29 mouse cellular contexts compared by ENCODE assay signal in genomic region chr9:44432577-44433185, GRCm38 (mm10). TPM values are rescaled to one million over a fixed set of nuclear protein-coding genes. Genes with fewer than 3 reads are reported as not detected.
"Had no signal": no experiment of that assay in that cellular context is flagged by ENCODE, and none has a peak within 500 bp of the region (broad histone marks: within the 10 kb centered on the region; RNA-seq: fewer than 3 reads in every experiment).

No protein-coding gene starts in this region.

- H3K9ac ChIP-seq: limb, embryonic 13.5 days; liver, embryonic 13.5 days; lung, embryonic 14.5 days; midbrain, embryonic 12.5 days; midbrain, embryonic 15.5 days; neural tube, embryonic 12.5 days; neural tube, embryonic 15.5 days had no signal

- H3K4me1 ChIP-seq: liver, embryonic 13.5 days; midbrain, embryonic 15.5 days; neural tube, embryonic 12.5 days had no signal

- H3K36me3 ChIP-seq: limb, embryonic 10.5 days; limb, embryonic 13.5 days; liver, embryonic 13.5 days; midbrain, embryonic 12.5 days; midbrain, embryonic 15.5 days; neural tube, embryonic 12.5 days; neural tube, embryonic 15.5 days had no signal

- H3K4me3 ChIP-seq: limb, embryonic 10.5 days; limb, embryonic 13.5 days; liver, embryonic 13.5 days; midbrain, embryonic 12.5 days; midbrain, embryonic 15.5 days; neural tube, embryonic 12.5 days; neural tube, embryonic 15.5 days had no signal

- H3K9me3 ChIP-seq: limb, embryonic 10.5 days; limb, embryonic 13.5 days; liver, embryonic 13.5 days; midbrain, embryonic 12.5 days; midbrain, embryonic 15.5 days; neural tube, embryonic 12.5 days; neural tube, embryonic 15.5 days had no signal

- H3K27ac ChIP-seq: limb, embryonic 10.5 days; limb, embryonic 13.5 days; liver, embryonic 13.5 days; midbrain, embryonic 12.5 days; midbrain, embryonic 15.5 days; neural tube, embryonic 12.5 days; neural tube, embryonic 15.5 days; stomach, postnatal 0 days had no signal

- DNase-seq: kidney, adult 18-20 months; kidney, postnatal 10 days; kidney, postnatal 36 days; liver; liver, embryonic 13.5 days; lung, embryonic 14.5 days; lung, postnatal 10 days; lung, postnatal 36 days; right cerebral cortex, adult 18-20 months; right cerebral cortex, postnatal 14 days; right cerebral cortex, postnatal 4 days; thymus, adult 2 months; thymus, postnatal 14 days; thymus, postnatal 4 days had no signal

- H3K4me2 ChIP-seq: limb, embryonic 13.5 days; liver, embryonic 13.5 days; lung, embryonic 14.5 days; midbrain, embryonic 12.5 days; midbrain, embryonic 15.5 days; neural tube, embryonic 12.5 days; neural tube, embryonic 15.5 days had no signal

- H3K27me3 ChIP-seq: limb, embryonic 13.5 days; midbrain, embryonic 12.5 days; midbrain, embryonic 15.5 days; neural tube, embryonic 12.5 days; neural tube, embryonic 15.5 days had no signal

RNA-seq across cellular contexts. Expression of gene Foxr1, which starts 8.3 kb away (rescaled TPM):
- total RNA-seq: layer of hippocampus, postnatal 14 days; left cerebral cortex, adult 18-20 months; left cerebral cortex, postnatal 25 days; megakaryocyte progenitor cell, adult 5-6 weeks; megakaryocyte-erythroid progenitor cell, adult 5-6 weeks had no signal
- polyA plus RNA-seq: kidney, embryonic 14.5 days; limb, embryonic 10.5 days; limb, embryonic 13.5 days; liver, embryonic 13.5 days; liver, embryonic 16.5 days; lung, embryonic 14.5 days; midbrain, embryonic 12.5 days; midbrain, embryonic 15.5 days; neural tube, embryonic 12.5 days; neural tube, embryonic 15.5 days; stomach, embryonic 14.5 days had no signal

RNA-seq across cellular contexts. Expression of gene Upk2, which starts 22.1 kb away (rescaled TPM):
- total RNA-seq: layer of hippocampus, postnatal 14 days; left cerebral cortex, adult 18-20 months; left cerebral cortex, postnatal 25 days; megakaryocyte progenitor cell, adult 5-6 weeks; megakaryocyte-erythroid progenitor cell, adult 5-6 weeks had no signal
- polyA plus RNA-seq: limb, embryonic 10.5 days; liver, embryonic 13.5 days; liver, embryonic 16.5 days; midbrain, embryonic 12.5 days; midbrain, embryonic 15.5 days; neural tube, embryonic 15.5 days had no signal
